Comparison of ENCODE assay signal across 8 mouse cellular contexts in the genomic region with DNA sequence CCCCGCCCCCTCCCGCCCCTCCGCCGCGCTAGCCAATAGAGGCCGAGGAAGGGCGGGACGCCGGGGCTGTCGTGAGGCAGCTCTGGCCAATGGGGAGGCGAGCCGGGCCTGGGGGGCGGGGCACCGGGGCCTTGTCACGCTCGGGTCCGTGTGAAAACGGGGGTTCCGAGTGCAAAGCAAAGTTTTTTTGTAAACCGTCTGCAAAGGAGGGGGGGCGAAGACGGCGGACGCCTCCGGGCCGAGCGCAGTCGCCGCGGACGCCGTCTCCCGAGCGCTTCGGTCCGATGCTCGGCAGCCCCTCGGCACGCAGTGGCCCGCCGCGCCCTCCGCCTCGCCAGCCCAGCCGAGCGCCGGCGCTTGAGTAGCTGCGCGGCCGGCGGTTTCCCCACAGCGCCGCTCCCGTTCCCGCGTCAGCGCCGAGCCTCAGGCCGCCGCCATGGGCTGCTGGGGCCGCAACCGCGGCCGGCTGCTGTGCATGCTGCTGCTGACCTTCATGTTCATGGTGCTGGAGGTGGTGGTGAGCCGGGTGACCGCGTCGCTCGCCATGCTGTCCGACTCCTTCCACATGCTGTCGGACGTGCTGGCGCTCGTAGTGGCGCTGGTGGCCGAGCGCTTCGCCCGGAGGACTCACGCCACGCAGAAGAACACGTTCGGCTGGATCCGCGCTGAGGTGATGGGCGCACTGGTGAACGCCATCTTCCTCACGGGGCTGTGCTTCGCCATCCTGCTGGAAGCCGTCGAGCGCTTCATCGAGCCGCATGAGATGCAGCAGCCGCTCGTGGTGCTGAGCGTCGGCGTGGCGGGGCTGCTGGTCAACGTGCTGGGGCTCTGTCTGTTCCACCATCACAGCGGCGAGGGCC. TPM values are rescaled to one million over a fixed set of nuclear protein-coding genes. Genes with fewer than 3 reads are reported as not detected.
DNase-seq lines count a peak whose midpoint lies in the region; ATAC-seq and TF ChIP-seq lines count a peak whose summit lies in the region.

TSS of gene Slc30a1 (plus strand) at position 197 of the 860 bp plus-strand sequence.

- H3K4me2 ChIP-seq in heart, embryonic 11.5 days = peak within 1 kb of the TSS; percentile 96
- peak within 1 kb of the TSS; percentile 92 for H3K4me2 ChIP-seq in kidney, embryonic 16.5 days (replicated peaks; ENCODE audit: low read depth, low read length)
- H3K4me2 ChIP-seq in myocyte (ENCODE audit: low read depth) = peak within 1 kb of the TSS; percentile 80

- H3K9ac ChIP-seq in heart, embryonic 11.5 days (ENCODE audit: low read depth, low read length) = peak within 1 kb of the TSS; percentile 89
- H3K9ac ChIP-seq in kidney, embryonic 16.5 days (replicated peaks; ENCODE audit: low read length) = peak within 1 kb of the TSS; percentile 89
- peak within 1 kb of the TSS; percentile 97 for H3K9ac ChIP-seq in liver, adult 2 months (ENCODE audit: low read depth, low read length)

- H3K27me3 ChIP-seq in heart, embryonic 11.5 days (ENCODE audit: control insufficient read depth, insufficient read depth, low read length) = no peaks in the 10 kb centered on the region
- no peaks in the 10 kb centered on the region for H3K27me3 ChIP-seq in kidney, embryonic 16.5 days (ENCODE audit: insufficient read depth, low read length)
- no peaks in the 10 kb centered on the region for H3K27me3 ChIP-seq in liver, adult 2 months (ENCODE audit: control insufficient read depth, insufficient read depth, low read length)
- H3K27me3 ChIP-seq in myocyte (ENCODE audit: control insufficient read depth, insufficient read depth, insufficient read length) = no peaks in the 10 kb centered on the region
- H3K27me3 ChIP-seq in splenic B cell, adult 2 months (ENCODE audit: control insufficient read depth, insufficient read depth, low read length, poor library complexity, severe bottlenecking) = no peaks in the 10 kb centered on the region

- no peak for TF ChIP-seq CTCF in bone marrow macrophage, adult 2 months (IDR thresholded peaks at IDR 0.05; ENCODE audit: low read depth, low read length)
- no peak for TF ChIP-seq CTCF in embryonic fibroblast, embryonic 13.5 days (IDR thresholded peaks at IDR 0.05; ENCODE audit: borderline replicate concordance, insufficient read depth, low read length)
- no peak for TF ChIP-seq CTCF in liver, adult 2 months (IDR thresholded peaks at IDR 0.05; ENCODE audit: low read depth, low read length)

- H3K4me3 ChIP-seq in bone marrow macrophage, adult 2 months (ENCODE audit: insufficient read depth, low read length) = peak within 1 kb of the TSS; percentile 97
- H3K4me3 ChIP-seq in embryonic fibroblast, embryonic 13.5 days (ENCODE audit: insufficient read depth, low read length) = peak within 1 kb of the TSS; percentile 75
- peak within 1 kb of the TSS; percentile 91 for H3K4me3 ChIP-seq in heart, embryonic 11.5 days (ENCODE audit: low read depth, low read length)
- peak within 1 kb of the TSS; percentile 79 for H3K4me3 ChIP-seq in kidney, embryonic 16.5 days (ENCODE audit: low read length)
- peak within 1 kb of the TSS; percentile 96 for H3K4me3 ChIP-seq in liver, adult 2 months (ENCODE audit: insufficient read depth, low read depth, low read length)
- H3K4me3 ChIP-seq in myocyte = peak within 1 kb of the TSS; percentile 55

- peak; percentile 97 for DNase-seq in A20 (ENCODE audit: low read depth, low spot score)
- peak; percentile 77 for DNase-seq in liver, adult 2 months (ENCODE audit: extremely low read depth, low read depth, low spot score)
- peak; percentile 98 for DNase-seq in splenic B cell, adult 2 months (ENCODE audit: low read depth, low spot score)

- H3K36me3 ChIP-seq in heart, embryonic 11.5 days (ENCODE audit: control insufficient read depth, insufficient read depth, low read length) = peaks cover 8% of the 10 kb centered on the region; the same call in 1 of the 2 replicates
- peaks cover 10% of the 10 kb centered on the region for H3K36me3 ChIP-seq in kidney, embryonic 16.5 days (ENCODE audit: insufficient read depth, low read length)
- peaks cover 9% of the 10 kb centered on the region for H3K36me3 ChIP-seq in liver, adult 2 months (ENCODE audit: control insufficient read depth, insufficient read depth, low read length)
- H3K36me3 ChIP-seq in myocyte (ENCODE audit: control insufficient read depth, insufficient read depth) = peaks cover 5% of the 10 kb centered on the region
- peaks cover 3% of the 10 kb centered on the region; the same call in 1 of the 2 replicates for H3K36me3 ChIP-seq in splenic B cell, adult 2 months (ENCODE audit: control insufficient read depth, insufficient read depth, low read length, poor library complexity, severe bottlenecking)

- H3K79me2 ChIP-seq in liver, adult 2 months (ENCODE audit: control insufficient read depth, insufficient read depth, low read length) = peaks cover 28% of the 10 kb centered on the region; the same call in 1 of the 2 replicates
- H3K79me2 ChIP-seq in myocyte (ENCODE audit: control insufficient read depth, insufficient read depth) = peaks cover 12% of the 10 kb centered on the region

- under 1% methylated on average over 70 of the region's 104 CpGs for WGBS in heart, embryonic 11.5 days (ENCODE audit: insufficient replicate concordance)
- WGBS in kidney, embryonic 16.5 days = under 1% methylated on average over 99 of the region's 104 CpGs
- WGBS in liver, adult 2 months = under 1% methylated on average over 101 of the region's 104 CpGs

- no peak for TF ChIP-seq POLR2A in bone marrow macrophage, adult 2 months (IDR thresholded peaks at IDR 0.05; ENCODE audit: borderline replicate concordance, low read depth, low read length)
- TF ChIP-seq POLR2A in embryonic fibroblast, embryonic 13.5 days (IDR thresholded peaks at IDR 0.05; ENCODE audit: low read depth, low read length) = peak; percentile 78
- TF ChIP-seq POLR2A in liver, adult 2 months (IDR thresholded peaks at IDR 0.05; ENCODE audit: extremely low read depth, insufficient read depth, low read length) = peak; percentile 91
- peak; percentile 91 for TF ChIP-seq POLR2A in myocyte (IDR thresholded peaks at IDR 0.05; ENCODE audit: insufficient read length, low read depth)

- peak; percentile 99 for ATAC-seq in heart, embryonic 11.5 days (replicated peaks; ENCODE audit: insufficient number of reproducible peaks, low FRiP score, low TSS enrichment)
- peak; percentile 99 for ATAC-seq in kidney, embryonic 16.5 days (ENCODE audit: low FRiP score, low TSS enrichment)

- no peaks in the 10 kb centered on the region for H3K9me3 ChIP-seq in heart, embryonic 11.5 days (replicated peaks; ENCODE audit: control insufficient read depth, low read length)
- H3K9me3 ChIP-seq in kidney, embryonic 16.5 days (ENCODE audit: low read length) = no peaks in the 10 kb centered on the region

- peaks cover 27% of the 10 kb centered on the region for H3K4me1 ChIP-seq in bone marrow macrophage, adult 2 months (ENCODE audit: control insufficient read depth, insufficient read depth, low read length)
- peaks cover 3% of the 10 kb centered on the region for H3K4me1 ChIP-seq in embryonic fibroblast, embryonic 13.5 days (ENCODE audit: control insufficient read depth, insufficient read depth, low read length)
- H3K4me1 ChIP-seq in heart, embryonic 11.5 days (ENCODE audit: control insufficient read depth, insufficient read depth, low read length) = peaks cover 32% of the 10 kb centered on the region
- peaks cover 41% of the 10 kb centered on the region for H3K4me1 ChIP-seq in kidney, embryonic 16.5 days (ENCODE audit: insufficient read depth, low read length)
- peaks cover 20% of the 10 kb centered on the region for H3K4me1 ChIP-seq in liver, adult 2 months (ENCODE audit: control insufficient read depth, insufficient read depth, low read length)

- peak within 1 kb of the TSS; percentile 76 for H3ac ChIP-seq in myocyte (ENCODE audit: control insufficient read depth, insufficient read length)

- H3K27ac ChIP-seq in bone marrow macrophage, adult 2 months (ENCODE audit: insufficient read depth, low read depth, low read length) = peak within 1 kb of the TSS; percentile 63
- peak within 1 kb of the TSS; percentile 67 for H3K27ac ChIP-seq in embryonic fibroblast, embryonic 13.5 days (ENCODE audit: insufficient read depth, low read length)
- peak within 1 kb of the TSS; percentile 90 for H3K27ac ChIP-seq in heart, embryonic 11.5 days (ENCODE audit: low read depth, low read length)
- peak within 1 kb of the TSS; percentile 90 for H3K27ac ChIP-seq in kidney, embryonic 16.5 days (ENCODE audit: low read length)
- peak within 1 kb of the TSS; percentile 87 for H3K27ac ChIP-seq in liver, adult 2 months (replicated peaks; ENCODE audit: insufficient read depth, low read depth, low read length)

TF ChIP-seq in myocyte, 11 proteins besides CTCF, POLR2A, EP300 and RAD21:
- TF ChIP-seq TCF12 (IDR thresholded peaks at IDR 0.05; ENCODE audit: insufficient read depth, poor library complexity, severe bottlenecking) (no peak), POLR2AphosphoS2 (IDR thresholded peaks at IDR 0.05; ENCODE audit: insufficient read length, low read depth) (peak; percentile 89), REST (IDR thresholded peaks at IDR 0.05; ENCODE audit: insufficient read depth, insufficient read length) (no peak), MYOD1 (IDR thresholded peaks at IDR 0.05; ENCODE audit: control insufficient read depth in 1 of 3, insufficient read length in 2 of 3, low read depth in 2 of 3) (peak in 1 of 3 experiments; percentile 2), MYOG (IDR thresholded peaks at IDR 0.05; ENCODE audit: control insufficient read depth in 1 of 3, insufficient read depth in 1 of 3, insufficient read length in 2 of 3, low read depth in 2 of 3) (no peak), CEBPB (IDR thresholded peaks at IDR 0.05; ENCODE audit: insufficient read depth, poor library complexity, severe bottlenecking) (no peak), MAX (IDR thresholded peaks at IDR 0.05; ENCODE audit: low read depth) (no peak), USF1 (IDR thresholded peaks at IDR 0.05; ENCODE audit: low read depth) (no peak), E2F4 (IDR thresholded peaks at IDR 0.05; ENCODE audit: insufficient read depth) (no peak), TCF3 (IDR thresholded peaks at IDR 0.05; ENCODE audit: insufficient read length, low read depth) (no peak), SRF (IDR thresholded peaks at IDR 0.05; ENCODE audit: control insufficient read depth, insufficient read length, low read depth) (no peak)

RNA-seq across cellular contexts. Expression of gene Slc30a1, which starts in this region (rescaled TPM):
- polyA plus RNA-seq in bone marrow macrophage, adult 2 months (2012; ENCODE audit: insufficient read depth, insufficient read length, missing spikeins) = 10.1 and 12.3 TPM in 2 replicates
- polyA plus RNA-seq in embryonic fibroblast, embryonic 13.5 days (2011; ENCODE audit: insufficient read length, low read depth, missing spikeins) = 8.3 and 10.1 TPM in 2 replicates
- 2.1 and 2.4 TPM in 2 replicates for polyA plus RNA-seq in heart, embryonic 11.5 days (2014; fragmentation: Nextera tagmentation; extraction: Ambion mirVana)
- polyA plus RNA-seq in kidney, embryonic 16.5 days (2015; fragmentation: Nextera tagmentation; extraction: Ambion mirVana) = 1.6 and 2.0 TPM in 2 replicates
- 22.6 and 24.4 TPM in 2 replicates for total RNA-seq in liver, adult 2 months (2014; rRNA removed)
- polyA plus RNA-seq in liver, adult 2 months (2012; rRNA removed) = 11.3 and 13.6 TPM in 2 replicates
- 3.9 TPM for polyA plus RNA-seq in myocyte (2012; fragmentation: generic; extraction: Trizol)

Comparison
In these comparisons a context has a peak if more than half of its experiments do, and no peak if none do; other contexts are left out.
1. Peak in every context shown above with its lines: DNase-seq, ATAC-seq, H3K4me3 ChIP-seq and H3K27ac ChIP-seq.